Mouse (Mus musculus): ENCODE data around the gene Gdf15. TPM values are rescaled to one million over a fixed set of nuclear protein-coding genes. Genes with fewer than 3 reads are reported as not detected.

Gdf15 gene
- total RNA-seq, 1 experiment from 2014 or later: 2.2 TPM

DNA sequence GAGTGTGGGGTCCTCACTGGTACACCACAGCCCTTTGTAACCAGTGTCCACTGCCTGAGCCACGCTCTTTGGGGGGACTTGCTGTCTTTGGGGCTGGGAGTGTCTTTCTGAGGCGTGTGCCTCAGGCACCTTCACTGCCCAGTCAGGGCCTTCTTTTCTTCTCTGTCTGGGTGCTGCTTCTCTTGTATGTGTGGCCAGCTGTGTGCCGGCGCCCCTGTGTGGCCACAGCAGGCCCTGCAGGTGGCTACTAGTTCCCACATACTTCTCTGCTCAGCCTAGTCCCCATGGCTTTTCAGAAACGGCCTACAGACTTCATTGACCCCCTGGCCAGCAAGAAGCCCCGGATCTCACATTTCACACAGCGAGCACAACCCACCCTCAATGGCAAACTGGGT, 47.0 kb downstream of the Gdf15 start:
- DNase-seq: peak; percentile 67

DNA sequence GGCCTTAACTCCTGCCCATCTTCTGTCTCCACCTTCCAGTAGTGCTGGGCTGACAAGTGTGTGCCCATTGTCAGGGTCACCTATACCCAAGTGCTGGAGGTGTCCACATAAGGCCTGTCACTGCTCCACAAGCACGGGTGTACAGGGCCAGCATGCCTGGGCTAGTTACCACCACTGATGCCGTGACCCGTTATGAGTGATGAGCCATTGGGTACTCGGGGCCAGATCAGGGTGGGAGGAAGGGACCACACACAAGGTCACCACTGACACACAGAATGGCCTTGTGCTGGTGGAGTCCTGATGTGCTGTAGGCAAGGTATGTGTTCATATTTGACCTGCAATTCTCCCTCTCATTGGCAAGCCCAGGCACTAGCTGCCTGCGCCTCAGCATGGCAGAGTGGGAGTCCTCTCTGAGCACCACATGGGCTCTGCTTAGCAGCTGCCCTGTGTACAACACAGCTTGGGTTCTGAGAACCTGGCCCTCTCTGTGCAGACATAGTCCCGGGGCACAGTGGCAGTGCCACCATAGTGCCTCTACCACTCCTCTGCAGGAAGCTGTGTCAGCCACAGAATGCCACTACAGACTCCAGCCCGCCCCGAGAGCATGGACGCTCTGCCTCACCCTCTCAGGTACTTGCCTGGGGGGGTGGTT, 47.5 kb downstream of the Gdf15 start:
- no peak for DNase-seq

DNA sequence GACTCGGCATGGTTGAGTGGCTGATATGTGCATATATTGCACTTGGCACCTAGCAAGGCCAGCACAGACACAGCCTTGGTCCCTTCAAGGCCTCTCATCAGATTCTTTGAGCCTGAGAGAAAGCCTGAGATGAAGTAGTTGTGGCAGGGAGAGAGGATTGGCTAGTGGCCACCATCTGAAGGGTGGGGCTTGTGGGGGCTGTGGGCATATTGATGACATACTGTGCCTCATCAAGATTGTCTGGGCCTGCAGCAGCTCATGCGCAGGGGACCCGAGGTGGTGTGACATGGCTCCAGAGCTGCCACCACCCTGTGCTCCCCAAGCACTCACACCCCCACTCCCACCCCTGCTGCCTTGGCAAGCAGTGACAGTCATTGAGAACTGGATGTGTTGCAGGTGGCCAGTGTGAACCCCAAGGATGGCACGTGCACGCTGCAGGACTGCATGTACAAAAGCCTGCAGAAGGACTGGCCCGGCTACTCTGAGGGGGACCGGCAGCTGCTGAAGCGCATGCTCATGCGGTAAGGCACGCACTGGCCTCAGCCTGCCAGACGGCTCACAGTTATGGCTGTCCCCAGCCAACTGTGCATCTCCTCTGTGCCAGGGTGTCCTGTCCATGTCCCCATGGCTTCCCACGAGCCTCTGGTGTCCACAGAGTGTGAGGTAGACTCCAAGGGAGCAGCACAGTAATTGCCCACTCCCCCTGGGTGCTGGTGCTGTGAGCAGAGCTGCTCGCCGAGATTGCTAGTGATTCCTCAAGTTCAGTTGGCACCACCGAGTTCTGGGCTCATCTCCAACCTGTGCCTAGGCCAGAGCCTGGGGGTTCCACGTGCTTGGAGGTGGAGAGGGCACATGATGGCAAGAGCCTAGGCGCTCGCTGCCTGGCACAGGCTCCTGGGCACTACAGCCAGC, 48.5 kb downstream of the Gdf15 start:
- peak; percentile 68 for DNase-seq

Other genes with a start within 250 kb of the Gdf15 start
- 23.9 and 28.8 TPM in 2 replicates for gene Crtc1, start 192.9 kb downstream of the Gdf15 start, total RNA-seq (2021)
- 22.3 and 24.9 TPM in 2 replicates for gene Klhl26, start 155.5 kb downstream of the Gdf15 start, total RNA-seq (2021)
- gene Tmem59l, start 145.1 kb downstream of the Gdf15 start, total RNA-seq (2021): 10.1 and 10.2 TPM in 2 replicates
- gene Crlf1, start 139.3 kb downstream of the Gdf15 start, total RNA-seq (2021): 0.18 TPM in 1 of 2 replicates, not detected in the other
- gene Rex1bd, start 125.7 kb downstream of the Gdf15 start, total RNA-seq (2021): 141 and 158 TPM in 2 replicates
- 1,380 and 1,587 TPM in 2 replicates for gene Uba52, start 121.7 kb downstream of the Gdf15 start, total RNA-seq (2021)
- gene Fkbp8, start 104.7 kb downstream of the Gdf15 start, total RNA-seq (2021): 361 and 404 TPM in 2 replicates
- gene Kxd1, start 104.5 kb downstream of the Gdf15 start, total RNA-seq (2021): 68.9 and 85.4 TPM in 2 replicates
- gene Ell, start 93.0 kb downstream of the Gdf15 start, total RNA-seq (2021): 24.3 and 29.8 TPM in 2 replicates
- gene Isyna1, start 38.1 kb downstream of the Gdf15 start, total RNA-seq (2021): 89.7 and 101 TPM in 2 replicates
- 82.0 and 88.2 TPM in 2 replicates for gene Ssbp4, start 23.6 kb downstream of the Gdf15 start, total RNA-seq (2021)
- gene Lrrc25, start 16.3 kb downstream of the Gdf15 start, total RNA-seq (2021): 1.0 and 2.2 TPM in 2 replicates
- gene Pgpep1, start 27.9 kb upstream of the Gdf15 start, total RNA-seq (2021): 98.1 and 129 TPM in 2 replicates
- gene Lsm4, start 40.8 kb upstream of the Gdf15 start, total RNA-seq (2021): 66.1 and 86.8 TPM in 2 replicates
- 191 and 217 TPM in 2 replicates for gene Jund, start 66.5 kb upstream of the Gdf15 start, total RNA-seq (2021)
- gene Iqcn, start 71.0 kb upstream of the Gdf15 start, total RNA-seq (2021): 0.15 and 0.19 TPM in 2 replicates
- not detected in 2 replicates for gene Gm3336, start 86.1 kb upstream of the Gdf15 start, total RNA-seq (2021)
- 0.55 and 1.3 TPM in 2 replicates for gene Pde4c, start 91.3 kb upstream of the Gdf15 start, total RNA-seq (2021)
- gene Rab3a, start 122.2 kb upstream of the Gdf15 start, total RNA-seq (2021): 65.2 and 89.6 TPM in 2 replicates
- gene Mpv17l2, start 128.5 kb upstream of the Gdf15 start, total RNA-seq (2021): 127 and 143 TPM in 2 replicates
- gene Pik3r2, start 144.3 kb upstream of the Gdf15 start, total RNA-seq (2021): 50.2 and 62.1 TPM in 2 replicates
- gene Mast3, start 172.6 kb upstream of the Gdf15 start, total RNA-seq (2021): 26.9 and 27.4 TPM in 2 replicates
- not detected in 2 replicates for gene Il12rb1, start 176.0 kb upstream of the Gdf15 start, total RNA-seq (2021)
- gene Arrdc2, start 207.3 kb upstream of the Gdf15 start, total RNA-seq (2021): 10.6 and 14.4 TPM in 2 replicates
- 2.2 and 3.3 TPM in 2 replicates for gene Kcnn1, start 230.8 kb upstream of the Gdf15 start, total RNA-seq (2021)
- gene Ccdc124, start 241.5 kb upstream of the Gdf15 start, total RNA-seq (2021): 54.6 and 57.5 TPM in 2 replicates

Data from adrenal gland, postnatal 25 days (tissue).